Mouse (Mus musculus): ENCODE data around the gene Amer1. TPM values are rescaled to one million over a fixed set of nuclear protein-coding genes. Genes with fewer than 3 reads are reported as not detected.

The Amer1 gene
- polyA plus RNA-seq (2012; rRNA removed): 8.7 and 8.8 TPM in 2 replicates

DNA sequence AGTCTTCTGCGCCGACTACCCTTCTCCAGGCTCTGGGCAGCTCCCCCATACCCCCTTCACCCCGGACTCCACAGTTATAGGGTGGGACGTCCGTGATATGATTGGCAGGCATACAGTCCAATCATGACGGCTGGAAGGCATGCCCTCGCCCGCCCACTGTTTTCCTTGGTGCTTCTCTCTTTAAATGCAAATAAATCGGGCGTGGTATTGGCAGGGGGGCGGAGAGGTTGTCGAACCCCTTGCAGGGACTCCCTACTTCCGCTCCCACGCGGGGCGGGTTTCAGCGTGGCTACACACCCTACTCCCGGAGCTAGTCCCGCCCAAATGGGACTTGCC is at the start of gene Amer1:
TSS of gene Amer1 (minus strand) at position 97 of the 336 bp plus-strand sequence.

Other genes starting within 250 kb of the Amer1 start
- 51.9 and 54.2 TPM in 2 replicates for gene Arhgef9, start 248.0 kb downstream of the Amer1 start, polyA plus RNA-seq (2012; rRNA removed)
- 0.14 and 0.39 TPM in 2 replicates for gene Asb12, start 113.1 kb upstream of the Amer1 start, polyA plus RNA-seq (2012; rRNA removed)
- not detected in 2 replicates for gene Pfn5, start 113.2 kb upstream of the Amer1 start, polyA plus RNA-seq (2012; rRNA removed)
- gene Zc4h2, start 213.6 kb upstream of the Amer1 start, polyA plus RNA-seq (2012; rRNA removed): 49.5 and 59.6 TPM in 2 replicates